Mouse (Mus musculus) cerebellum, adult 8-10 months (tissue): ENCODE results near the gene Irf4.

Experiments used
- DNase-seq: peaks from one replicate; pipeline ENCODE4 v3.0.0; 2022

Irf4 gene

DNA sequence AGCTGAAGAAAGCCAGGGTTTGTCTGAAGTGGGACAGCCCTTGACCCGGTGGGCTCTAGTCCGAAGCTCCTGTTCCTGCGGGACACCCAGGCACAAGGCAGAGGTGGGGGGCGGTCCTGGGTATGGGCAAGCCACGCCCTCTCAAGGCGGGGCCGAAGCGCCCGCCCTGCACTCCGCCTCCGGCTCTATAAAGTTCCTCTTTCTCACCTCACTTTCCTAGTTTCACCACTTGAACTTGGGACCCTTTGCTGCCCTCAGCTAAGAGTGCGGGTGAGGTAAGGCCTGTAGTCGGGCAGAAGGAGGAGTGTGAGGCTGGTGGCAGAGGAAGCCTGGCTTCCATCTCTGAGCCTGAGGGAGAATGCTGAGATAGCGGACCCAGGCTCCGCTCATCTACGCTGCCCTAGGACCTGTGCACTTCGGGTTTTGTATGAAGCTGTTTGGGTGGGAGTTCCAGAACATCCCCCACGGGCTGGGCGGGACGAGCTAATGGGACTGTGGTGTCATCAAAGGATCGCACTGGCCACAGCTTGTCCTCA lies at the start of gene Irf4:
Irf4 (plus strand) TSS at position 206 of the 536 bp plus-strand sequence.
- no peak for DNase-seq

DNA sequence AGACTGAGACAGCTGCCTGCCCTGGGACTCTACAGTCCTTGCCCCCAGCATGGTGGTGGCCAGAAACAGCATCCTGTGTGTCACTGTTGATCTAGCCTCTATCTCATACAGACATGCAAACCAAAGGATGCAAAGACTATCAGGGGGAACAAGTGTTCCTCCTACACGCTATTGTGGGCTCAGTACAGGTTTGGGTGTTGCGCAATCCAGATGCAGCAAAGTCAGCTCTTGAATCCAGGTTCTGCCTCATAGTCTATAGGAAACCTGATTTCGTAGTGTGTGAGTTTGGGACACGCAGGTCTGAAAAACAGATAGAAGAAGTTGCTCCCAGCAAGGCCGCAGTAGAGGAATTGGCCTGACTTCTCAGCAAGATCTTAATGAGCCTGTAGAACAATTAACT lies 46.3 kb upstream of the Irf4 start:
- no peak for DNase-seq

DNA sequence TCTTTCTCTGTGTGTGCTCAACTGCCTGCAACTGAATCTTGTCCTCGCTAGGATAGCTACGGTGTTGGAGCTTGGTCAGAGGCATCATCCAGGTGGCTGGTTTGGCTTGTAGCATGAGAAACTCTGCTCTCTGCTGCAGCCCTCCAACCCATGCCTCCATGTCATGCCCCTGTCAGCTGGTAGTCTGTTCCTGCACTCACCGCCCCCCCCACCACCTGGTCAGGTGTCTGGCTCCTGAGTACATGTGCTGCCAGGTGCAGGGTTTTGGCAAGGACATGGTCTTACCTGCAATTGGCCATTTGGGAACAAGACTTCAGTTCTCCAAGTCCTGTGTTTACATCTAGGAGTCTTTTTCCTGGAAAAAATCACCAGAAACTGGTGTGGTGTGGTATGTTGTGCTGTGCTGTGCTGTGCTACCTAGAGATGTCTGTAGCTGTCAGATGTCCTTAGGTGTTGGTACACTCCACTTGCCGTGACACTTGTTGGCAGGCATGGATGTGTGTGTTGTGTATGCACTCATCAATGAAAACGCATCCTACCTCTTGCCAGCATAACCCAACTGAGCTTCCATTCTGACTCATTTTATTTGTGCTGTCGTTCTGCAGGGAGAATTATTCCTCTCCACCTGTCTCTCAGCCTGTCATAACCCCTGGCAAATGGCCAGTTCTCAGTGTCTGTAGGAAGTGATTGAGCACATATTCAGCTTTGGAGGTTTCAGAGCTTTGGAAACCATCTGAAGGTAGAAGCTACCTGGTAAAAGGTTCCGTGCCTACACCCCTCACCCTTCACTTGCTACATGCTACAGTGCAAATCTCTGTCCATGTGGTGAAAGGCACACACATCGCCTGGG lies 44.6 kb upstream of the Irf4 start:
- DNase-seq = peak; percentile 9

DNA sequence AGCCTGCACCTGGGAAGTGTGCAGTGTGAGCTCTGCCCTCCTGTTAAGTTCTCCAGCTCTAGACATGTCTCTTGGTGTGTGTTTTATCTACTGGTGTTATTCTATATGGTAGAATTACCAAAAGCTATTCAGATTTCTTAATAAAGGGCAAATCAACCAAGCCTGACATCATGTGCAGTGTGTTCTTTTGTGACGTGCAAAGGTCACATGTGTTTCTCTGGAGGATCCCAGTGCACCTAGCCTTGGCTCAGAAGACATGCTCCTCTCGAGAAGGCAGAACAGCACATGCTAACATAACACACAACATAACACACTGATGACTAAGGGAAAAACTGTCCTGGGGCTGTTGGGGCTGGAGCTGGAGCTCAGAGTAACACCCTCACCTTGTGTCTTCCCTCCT lies 38.0 kb upstream of the Irf4 start:
- DNase-seq = no peak

DNA sequence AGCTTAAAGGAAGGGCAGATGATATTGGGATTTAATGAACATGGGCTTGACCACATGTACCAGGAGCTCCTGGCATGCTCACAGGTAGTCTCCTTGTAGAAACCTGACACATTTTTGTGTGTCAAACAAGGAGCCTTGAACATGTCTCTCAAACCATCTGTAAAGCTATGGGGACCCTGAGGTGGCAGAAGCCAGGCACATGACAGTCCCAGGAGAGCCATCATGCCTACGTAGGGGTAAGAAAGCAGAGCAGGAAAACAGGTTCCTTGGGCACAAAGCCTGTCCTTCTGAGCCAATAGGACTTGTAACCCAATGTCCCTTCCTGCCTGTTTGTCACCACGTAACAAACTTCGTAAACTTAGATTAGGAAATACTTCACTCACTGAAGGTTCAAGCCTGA lies 37.3 kb upstream of the Irf4 start:
- no peak for DNase-seq

DNA sequence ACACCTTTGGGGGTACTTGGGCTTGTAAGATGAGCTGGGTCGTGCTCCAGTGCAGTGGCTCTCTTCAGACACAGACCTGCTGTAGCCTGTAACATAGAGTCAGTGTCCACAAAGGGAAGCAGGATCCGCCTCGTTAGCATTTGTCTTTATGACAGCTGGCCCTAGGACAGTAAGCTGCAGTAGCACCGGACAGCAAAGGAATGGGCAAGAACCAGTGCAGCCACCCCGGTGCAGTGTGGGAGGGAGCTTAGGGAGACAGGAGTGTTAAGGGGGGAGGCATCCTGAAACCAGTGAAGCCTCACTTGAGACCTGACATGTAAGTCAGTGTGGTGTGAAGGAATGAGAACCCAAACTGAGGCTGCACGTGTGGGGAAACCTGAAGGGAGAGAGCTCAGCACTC lies 36.7 kb upstream of the Irf4 start:
- no peak for DNase-seq

DNA sequence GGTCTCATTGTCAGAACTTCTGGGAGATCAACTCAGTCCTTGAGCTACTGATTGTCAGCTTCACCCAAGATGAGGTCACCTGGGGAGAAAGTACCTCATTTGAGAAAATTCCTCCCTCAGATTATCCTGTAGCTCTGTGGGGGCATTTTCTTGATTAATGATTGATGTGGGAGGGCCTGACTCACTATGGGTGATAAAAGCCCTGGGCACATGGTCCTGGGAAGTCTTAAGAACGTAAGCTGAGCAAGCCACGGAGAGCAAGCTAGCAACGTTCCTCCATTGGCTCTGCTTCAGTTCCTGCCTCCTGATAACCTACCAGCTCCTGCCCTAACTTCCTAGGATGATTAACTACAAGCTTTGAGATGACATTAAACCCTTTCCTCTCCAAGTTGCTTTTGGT lies 35.4 kb upstream of the Irf4 start:
- no peak for DNase-seq

DNA sequence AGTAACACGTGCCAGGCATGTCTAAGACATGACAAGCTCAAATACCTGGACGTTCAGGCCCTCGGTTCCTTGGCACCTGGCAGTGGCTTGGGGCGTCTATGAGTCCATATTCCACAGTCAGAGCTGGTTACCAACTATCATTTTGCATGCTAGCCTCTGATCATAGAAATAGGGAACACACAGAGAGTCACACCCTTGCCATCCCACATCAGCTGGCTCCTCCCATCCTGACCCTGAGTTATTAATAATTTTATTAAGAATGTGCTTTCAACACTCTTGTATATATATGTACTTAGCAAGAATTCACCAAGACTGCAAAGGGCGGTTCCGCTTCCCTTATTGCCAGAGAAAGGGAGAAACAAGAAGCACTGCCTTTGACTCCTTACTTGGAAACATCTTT lies 34.5 kb upstream of the Irf4 start:
- DNase-seq = no peak

DNA sequence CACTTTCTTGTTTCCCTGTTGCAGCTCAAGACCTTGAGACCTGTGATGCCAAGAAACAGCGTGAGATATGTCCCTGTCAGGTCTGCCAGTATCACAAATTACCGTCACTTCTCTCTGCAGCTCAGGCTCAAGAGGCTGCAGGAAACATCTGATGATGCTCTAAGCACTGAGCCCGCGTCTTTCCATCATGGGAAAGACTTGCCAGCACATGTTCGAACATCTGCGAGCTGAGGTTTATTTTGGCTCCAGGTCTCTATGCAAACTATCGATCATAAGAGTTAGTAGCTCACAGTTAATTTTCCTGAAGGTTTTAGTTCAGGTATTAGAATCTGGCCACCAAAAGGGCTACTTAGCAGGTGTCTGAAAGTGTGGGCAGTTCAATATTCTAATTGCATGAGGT lies 34.0 kb upstream of the Irf4 start:
- DNase-seq = no peak

DNA sequence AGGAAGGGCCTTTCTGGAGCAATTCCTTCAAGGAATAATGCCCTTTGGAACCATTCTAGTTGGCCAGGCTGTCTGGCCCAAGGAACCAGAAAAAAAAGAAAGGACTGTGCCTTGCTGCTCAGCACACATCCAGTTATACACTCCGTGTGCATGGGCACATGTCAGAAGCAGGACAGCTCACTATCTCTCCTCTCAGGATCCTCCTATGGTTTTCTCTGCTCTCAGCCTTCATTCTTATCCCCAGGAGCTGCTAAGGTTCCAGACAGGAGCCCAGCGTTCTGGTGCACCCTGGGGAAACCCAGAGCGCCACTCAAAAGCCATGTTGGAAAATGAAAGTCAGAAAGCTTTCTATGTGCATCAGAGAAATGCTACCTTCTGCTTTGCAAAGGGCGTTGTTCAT lies 33.5 kb upstream of the Irf4 start:
- DNase-seq = no peak

DNA sequence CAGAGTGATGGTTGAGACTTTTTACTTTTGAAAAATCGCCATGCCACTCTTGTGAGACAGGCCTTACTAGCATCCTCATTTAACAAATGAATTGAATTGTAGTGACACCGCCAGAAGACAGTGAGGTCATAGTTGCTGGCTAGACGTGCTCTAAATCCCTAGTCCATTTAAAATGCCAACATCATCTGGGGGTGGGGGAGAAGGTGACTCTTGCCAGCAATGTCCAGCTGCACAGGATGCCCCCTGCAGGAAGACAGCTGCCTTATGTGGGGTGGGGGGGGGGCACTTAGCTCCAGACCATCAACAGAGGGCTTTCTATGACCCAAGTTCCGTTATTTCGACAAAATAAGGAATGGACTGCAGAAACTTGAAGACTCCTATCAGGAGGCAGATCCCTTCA lies 32.4 kb upstream of the Irf4 start:
- no peak for DNase-seq

DNA sequence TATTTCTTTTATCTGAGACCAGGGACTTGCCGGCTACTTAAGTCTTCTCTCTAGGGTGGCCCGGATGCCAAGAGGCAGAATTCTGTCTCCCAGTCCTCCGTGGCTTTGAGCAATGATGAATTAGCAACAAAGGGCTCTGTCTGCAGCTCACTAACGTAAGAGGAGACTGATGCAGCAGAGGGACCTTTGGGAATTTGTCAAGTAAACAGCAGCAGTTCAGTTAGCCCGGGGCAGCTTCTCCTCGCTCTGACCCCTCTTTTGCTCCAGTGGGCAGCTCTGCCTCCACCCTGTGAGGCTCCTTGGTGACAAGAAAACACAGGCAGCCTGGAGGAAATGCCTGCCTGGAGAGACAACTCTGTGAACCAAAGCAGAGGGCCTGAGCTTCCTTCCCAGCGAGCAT lies 26.4 kb upstream of the Irf4 start:
- no peak for DNase-seq

DNA sequence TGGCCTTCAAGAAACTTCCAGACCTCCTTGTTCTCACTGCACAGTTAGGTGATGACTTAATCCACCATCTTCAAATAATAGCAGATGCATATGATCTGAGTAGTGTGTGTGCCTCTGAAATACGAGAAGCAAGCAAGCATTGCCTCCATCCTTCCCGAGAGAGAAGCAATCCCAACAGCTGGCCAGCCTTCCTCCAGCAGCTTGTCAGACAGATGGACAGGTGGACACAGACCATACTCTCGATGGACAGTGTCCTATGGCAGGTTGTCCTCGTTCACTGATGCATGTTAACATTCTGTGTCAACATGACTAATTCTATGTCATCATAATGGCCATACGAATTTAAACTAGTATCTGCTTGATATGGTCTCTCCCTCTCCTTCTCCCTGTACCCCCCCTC lies 25.8 kb upstream of the Irf4 start:
- DNase-seq = no peak

DNA sequence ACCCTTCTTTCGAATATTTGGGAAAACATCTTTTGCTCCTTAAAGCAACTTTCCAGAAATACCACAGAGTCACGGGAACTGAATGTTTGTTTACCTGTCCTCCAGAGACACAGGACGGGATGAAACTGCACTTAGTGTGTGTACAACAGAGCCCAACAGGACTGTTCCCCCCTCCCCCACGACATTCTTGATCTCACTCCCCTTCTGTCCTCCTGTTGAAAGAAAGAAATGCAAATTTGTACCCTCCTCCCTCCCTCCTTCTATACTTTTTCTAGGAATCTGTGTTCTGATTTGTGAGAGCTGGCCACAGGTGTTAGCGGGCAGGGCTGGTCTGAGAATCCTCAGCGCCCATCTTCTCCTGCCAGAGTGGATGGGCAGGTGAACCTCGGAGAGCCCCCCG lies 25.2 kb upstream of the Irf4 start:
- DNase-seq = no peak

DNA sequence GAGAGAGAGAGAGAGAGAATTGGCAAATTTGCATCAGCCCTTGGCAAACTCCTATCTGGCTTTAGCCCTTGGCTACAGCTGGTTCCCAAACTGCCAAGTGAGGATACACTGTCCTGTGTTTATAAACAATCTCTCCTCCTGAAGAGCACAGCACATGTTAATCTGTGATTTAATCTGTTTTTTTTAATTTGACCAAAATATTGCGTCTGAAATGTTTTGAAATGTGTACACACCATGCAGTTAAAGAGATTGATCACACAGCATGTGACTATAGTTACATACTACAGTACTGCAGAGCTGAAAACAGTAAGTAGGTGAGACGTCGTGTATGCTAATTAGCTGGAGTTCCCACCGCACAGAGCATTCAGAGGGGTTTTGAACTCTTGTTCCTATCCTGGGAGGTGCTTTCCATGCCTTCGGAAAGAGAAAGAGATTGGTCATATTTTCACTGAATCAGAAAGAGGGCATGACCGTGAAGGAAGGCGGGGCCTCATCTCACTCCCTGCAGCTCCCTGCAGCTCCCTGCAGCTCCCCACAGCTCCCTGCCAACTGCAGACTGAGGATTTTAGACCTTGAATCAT lies 24.2 kb upstream of the Irf4 start:
- DNase-seq = no peak

DNA sequence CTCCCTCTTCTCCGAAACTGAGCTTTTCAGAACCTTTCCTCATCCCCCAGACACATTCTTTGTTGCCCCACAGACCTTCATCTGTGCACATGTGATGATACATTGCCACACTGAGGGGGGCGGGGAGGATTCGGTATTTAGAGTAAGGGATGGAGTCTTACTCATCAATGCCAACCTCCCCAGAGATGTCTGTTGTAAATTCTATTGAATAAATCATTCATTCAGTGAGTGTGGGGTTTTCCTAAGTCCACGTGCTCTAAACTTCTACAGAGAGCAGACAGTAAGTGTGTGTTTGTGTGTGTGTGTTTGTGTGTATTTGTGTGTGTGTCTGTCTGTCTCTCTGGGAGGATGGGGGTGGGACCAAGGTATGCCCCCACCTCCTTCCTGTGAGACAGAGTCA lies 22.1 kb upstream of the Irf4 start:
- no peak for DNase-seq

DNA sequence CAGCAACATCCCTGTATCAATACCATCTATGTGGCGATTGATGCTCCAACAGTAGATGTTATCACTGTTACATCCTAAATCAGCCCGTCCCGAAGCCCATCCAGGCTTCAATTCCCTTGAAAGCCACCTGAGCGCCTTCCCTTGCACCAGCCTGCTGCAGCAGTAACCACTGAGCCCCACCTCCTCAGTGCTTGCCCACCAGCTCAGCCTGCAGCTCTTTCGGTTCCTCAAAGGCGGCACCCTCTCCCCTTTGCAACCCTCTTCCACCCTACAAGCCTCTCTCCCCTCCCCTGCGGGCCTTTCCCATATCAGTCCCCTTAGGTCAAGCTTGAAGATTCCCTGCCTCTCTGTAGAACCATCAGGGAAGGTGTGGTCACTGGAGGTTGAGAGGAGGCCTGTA lies 20.9 kb upstream of the Irf4 start:
- DNase-seq = no peak

DNA sequence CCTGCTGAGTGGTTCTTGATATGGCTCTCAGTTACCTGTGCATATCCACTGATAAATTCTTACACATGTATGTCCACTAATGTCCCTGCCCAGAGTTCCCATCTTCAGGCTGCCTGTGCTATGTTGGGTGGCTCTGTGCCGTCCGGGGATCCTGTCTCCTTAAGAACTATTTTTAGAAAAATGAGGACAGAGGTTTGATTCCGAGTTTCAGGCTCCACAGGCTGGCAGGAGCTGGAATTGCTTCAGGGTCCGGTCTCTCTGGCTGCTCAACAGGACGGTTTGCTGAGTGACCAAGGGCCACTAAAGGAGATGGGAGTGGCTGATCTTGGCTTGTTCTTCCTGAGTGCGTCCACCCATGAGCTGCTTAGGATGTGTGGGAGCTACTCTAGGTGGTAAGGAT lies 19.8 kb upstream of the Irf4 start:
- no peak for DNase-seq

DNA sequence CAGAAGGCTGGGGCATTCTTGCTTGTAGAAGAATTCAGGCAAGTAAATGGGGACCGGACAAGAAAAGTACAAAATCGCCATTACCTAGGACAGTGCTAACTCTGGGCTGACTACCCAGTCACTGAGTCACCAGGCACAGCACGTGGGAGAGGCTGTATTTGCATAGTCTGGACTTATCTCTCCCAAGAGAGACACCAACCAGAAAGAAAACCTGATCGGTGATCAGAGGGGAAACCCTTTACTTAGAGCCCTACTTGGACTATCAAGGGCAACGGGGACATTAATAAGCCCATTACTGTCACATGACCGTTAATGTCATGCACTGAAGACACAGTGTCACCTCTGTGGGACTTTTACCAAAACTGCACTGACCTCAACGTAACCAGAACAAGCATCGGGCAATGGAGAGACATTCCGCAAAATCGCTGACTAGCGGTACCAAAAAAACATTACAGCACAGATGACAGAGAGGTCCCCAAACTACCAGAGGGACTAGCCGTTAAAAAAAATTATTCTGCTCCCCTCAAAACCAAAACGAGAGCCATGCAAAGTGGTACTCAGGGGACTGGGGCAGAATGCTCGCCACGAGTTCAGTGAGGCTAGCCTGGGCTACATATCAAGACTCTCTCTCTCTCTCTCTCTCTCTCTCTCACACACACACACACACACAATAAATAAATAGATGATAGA lies 18.8 kb upstream of the Irf4 start:
- no peak for DNase-seq

DNA sequence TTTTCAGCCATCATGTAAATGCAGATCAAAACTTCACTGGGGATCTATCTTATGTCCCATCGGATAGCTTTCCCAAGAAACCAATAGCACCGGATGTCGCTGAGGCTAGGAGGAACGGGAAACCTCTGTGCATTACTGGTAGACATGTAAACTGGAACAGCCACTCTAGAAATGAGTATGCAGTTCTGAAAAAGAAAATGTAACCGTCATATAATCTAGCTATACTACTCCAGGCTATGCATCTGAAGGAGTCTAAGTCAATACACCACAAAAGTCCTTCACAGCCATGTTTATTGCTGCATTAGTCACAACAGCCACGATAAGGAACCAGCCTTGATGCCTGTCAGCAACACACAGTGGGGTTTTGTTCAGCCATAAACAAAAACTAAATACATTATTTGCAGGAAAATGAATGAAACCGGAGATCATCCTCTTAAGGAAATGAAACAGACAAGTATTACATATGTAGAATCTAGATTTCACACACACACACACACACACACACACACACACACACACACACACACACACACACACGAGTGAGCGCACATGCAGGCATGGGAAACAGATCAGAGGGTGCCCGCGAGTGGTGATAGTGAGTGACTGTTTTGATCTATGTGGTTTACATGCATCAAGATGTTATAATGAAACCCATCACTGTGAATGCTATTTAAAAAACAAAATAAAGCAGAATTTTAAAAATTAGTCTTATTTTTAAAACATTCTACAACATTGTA lies 16.1 kb upstream of the Irf4 start:
- DNase-seq = no peak

DNA sequence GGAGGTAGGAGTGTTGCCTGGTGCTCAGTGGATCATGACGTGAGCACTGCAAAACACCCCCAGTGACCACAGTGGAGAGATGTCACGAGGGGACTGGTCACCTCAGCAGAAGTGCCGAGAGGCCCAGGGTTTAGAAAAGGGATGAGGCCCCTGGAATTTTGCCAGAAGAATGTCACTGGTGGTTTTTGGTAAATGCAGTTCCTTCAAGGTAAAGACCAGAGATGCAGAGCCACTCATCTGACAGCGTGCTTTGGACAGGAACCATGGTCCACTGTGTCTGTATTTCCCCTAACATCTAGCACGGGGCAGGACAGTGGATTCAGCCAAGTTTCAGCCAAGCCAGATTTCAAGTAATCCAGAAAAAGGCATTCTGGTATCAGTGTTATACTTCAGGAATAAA lies 12.3 kb upstream of the Irf4 start:
- DNase-seq = no peak

DNA sequence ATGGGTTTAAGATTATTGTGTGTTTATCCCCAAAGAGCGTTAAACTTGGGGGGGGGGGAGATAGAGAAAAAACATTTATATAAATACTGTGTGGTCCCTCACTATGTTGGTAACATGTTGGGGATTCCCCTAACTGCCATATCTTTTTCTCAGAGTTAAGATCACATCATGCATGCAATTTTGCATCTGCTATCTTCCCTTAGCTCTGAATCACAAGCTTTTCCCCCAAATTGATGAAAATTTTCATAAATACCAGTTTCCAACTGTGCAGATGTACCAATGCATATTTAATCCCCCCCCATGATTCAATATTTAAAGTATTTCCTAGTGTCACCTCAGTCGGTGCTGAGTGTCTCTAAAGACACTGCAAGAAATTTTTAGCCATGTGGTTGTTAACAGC lies 11.8 kb upstream of the Irf4 start:
- DNase-seq = no peak

DNA sequence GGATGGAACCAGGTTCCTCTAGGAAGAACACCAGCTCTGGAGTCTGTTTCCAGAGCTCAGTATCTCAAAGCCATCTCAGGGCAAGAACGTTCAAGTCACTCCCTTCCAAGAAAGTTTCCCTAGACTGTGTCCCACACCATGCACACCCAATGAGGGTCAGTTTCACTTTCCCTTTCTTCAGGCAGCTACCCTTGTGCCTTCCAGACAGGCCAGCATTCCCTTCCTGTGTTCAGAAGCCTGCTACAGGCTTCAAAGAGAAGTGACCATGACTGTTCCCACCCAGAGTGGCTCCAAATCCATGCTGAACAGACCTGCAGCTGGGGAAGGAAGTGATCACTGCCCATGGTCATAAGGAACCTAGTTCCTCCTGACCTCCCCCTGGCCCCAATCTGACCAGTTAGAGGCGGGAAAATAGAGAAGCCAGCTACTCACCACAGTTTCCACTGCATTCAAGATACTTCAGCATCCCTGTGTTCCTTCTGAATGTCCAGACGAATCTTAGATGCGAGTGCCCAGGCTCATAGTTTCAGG lies 10.7 kb upstream of the Irf4 start:
- no peak for DNase-seq
